Mouse (Mus musculus): ENCODE measurements at regions not wholly inside any gene's neighbourhood (a gene's known extent, or its start where the extent isn't known, plus 50 kb on each side); places are given as distances from the start of the nearest gene placed in this dataset.

GRCm38 (mm10) chr7:128960575-128960974, 215.8 kb downstream of the Sec23ip start:
- TF ChIP-seq NELFE (IDR thresholded peaks at IDR 0.05; ENCODE audit: low read depth, low read length) (no peak), MAX (IDR thresholded peaks at IDR 0.05; ENCODE audit: low read length) (no peak), ZNF384 (IDR thresholded peaks at IDR 0.05; ENCODE audit: low read depth, low read length) (no peak)
- no peaks in the 10 kb centered on the region for H3K27me3 ChIP-seq (ENCODE audit: control insufficient read depth in 1 of 2, insufficient read depth in 2 of 2, low read length in 2 of 2)
- H3K79me2 ChIP-seq (ENCODE audit: control insufficient read depth, insufficient read depth, low read length, poor library complexity): no peaks in the 10 kb centered on the region
- no peak overlapping the region for H3K9ac ChIP-seq (ENCODE audit: control insufficient read depth, low read depth, low read length, poor library complexity, severe bottlenecking)
- no peak for DNase-seq (ENCODE audit: low read depth, low spot score)
- H3K27ac ChIP-seq (ENCODE audit: control insufficient read depth, low read depth, low read length): no peak overlapping the region
- H3K9me3 ChIP-seq (replicated peaks; ENCODE audit: insufficient read depth, low read length): no peaks in the 10 kb centered on the region
- H3K4me3 ChIP-seq (ENCODE audit: control insufficient read depth in 1 of 2, insufficient read depth in 1 of 2, low read depth in 2 of 2, low read length in 2 of 2): no peak overlapping the region
- H3K36me3 ChIP-seq (ENCODE audit: control insufficient read depth in 1 of 2, insufficient read depth in 2 of 2, low read length in 2 of 2): no peaks in the 10 kb centered on the region
- no peaks in the 10 kb centered on the region for H3K4me1 ChIP-seq (ENCODE audit: control insufficient read depth in 1 of 2, insufficient read depth in 2 of 2, low read length in 2 of 2)

- H3K9me3 ChIP-seq (replicated peaks; ENCODE audit: insufficient read depth, low read length): no peaks in the 10 kb centered on the region
- H3K4me3 ChIP-seq (ENCODE audit: control insufficient read depth in 1 of 2, insufficient read depth in 1 of 2, low read depth in 2 of 2, low read length in 2 of 2): no peak overlapping the region
- no peaks in the 10 kb centered on the region for H3K36me3 ChIP-seq (ENCODE audit: control insufficient read depth in 1 of 2, insufficient read depth in 2 of 2, low read length in 2 of 2)
- DNase-seq (ENCODE audit: low read depth, low spot score): no peak
- H3K79me2 ChIP-seq (ENCODE audit: control insufficient read depth, insufficient read depth, low read length, poor library complexity): no peaks in the 10 kb centered on the region
- H3K9ac ChIP-seq (ENCODE audit: control insufficient read depth, low read depth, low read length, poor library complexity, severe bottlenecking): no peak overlapping the region
- TF ChIP-seq SIN3A (IDR thresholded peaks at IDR 0.05; ENCODE audit: low read length): no peak
- no peak for TF ChIP-seq CTCF (IDR thresholded peaks at IDR 0.05 in 2 of 3, conservative IDR thresholded peaks at IDR 0.05 in 1 of 3; ENCODE audit: control insufficient read depth in 1 of 3, insufficient read depth in 1 of 3, low read depth in 2 of 3, low read length in 3 of 3, poor library complexity in 1 of 3, severe bottlenecking in 1 of 3)
- no peak for TF ChIP-seq MYC (IDR thresholded peaks at IDR 0.05; ENCODE audit: low read depth, low read length)
- no peak for TF ChIP-seq UBTF (IDR thresholded peaks at IDR 0.05; ENCODE audit: borderline replicate concordance, insufficient read depth, low read depth, low read length)
- TF ChIP-seq TAL1 (IDR thresholded peaks at IDR 0.05; ENCODE audit: low read length): no peak
- no peak for TF ChIP-seq ZKSCAN1 (IDR thresholded peaks at IDR 0.05; ENCODE audit: low read depth, low read length)
- no peak for TF ChIP-seq ELF1 (IDR thresholded peaks at IDR 0.05; ENCODE audit: low read depth, low read length)
- TF ChIP-seq MEF2A (IDR thresholded peaks at IDR 0.05; ENCODE audit: extremely low read depth, insufficient replicate concordance, low read depth, low read length, poor library complexity, severe bottlenecking): no peak
- TF ChIP-seq POLR2A (IDR thresholded peaks at IDR 0.05; ENCODE audit: control insufficient read depth in 1 of 2, insufficient read depth in 1 of 2, low read depth in 1 of 2, low read length in 2 of 2, poor library complexity in 1 of 2): no peak
- TF ChIP-seq SMC3 (IDR thresholded peaks at IDR 0.05; ENCODE audit: low read depth, low read length): no peak
- no peak for TF ChIP-seq ZC3H11A (IDR thresholded peaks at IDR 0.05; ENCODE audit: low read depth, low read length)
- no peak for TF ChIP-seq RAD21 (IDR thresholded peaks at IDR 0.05; ENCODE audit: low read depth, low read length)
- no peak for TF ChIP-seq NELFE (IDR thresholded peaks at IDR 0.05; ENCODE audit: low read depth, low read length)
- TF ChIP-seq E2F4 (IDR thresholded peaks at IDR 0.05; ENCODE audit: borderline replicate concordance, low read depth, low read length): no peak
- TF ChIP-seq CHD1 (IDR thresholded peaks at IDR 0.05; ENCODE audit: low read depth, low read length): no peak
- H3K27ac ChIP-seq (ENCODE audit: control insufficient read depth, low read depth, low read length): no peak overlapping the region
- H3K4me1 ChIP-seq (ENCODE audit: control insufficient read depth in 1 of 2, insufficient read depth in 2 of 2, low read length in 2 of 2): no peaks in the 10 kb centered on the region
- H3K27me3 ChIP-seq (ENCODE audit: control insufficient read depth in 1 of 2, insufficient read depth in 2 of 2, low read length in 2 of 2): no peaks in the 10 kb centered on the region
Observed at GRCm38 (mm10) chr7:128979904-128980303, 235.2 kb downstream of the Sec23ip start.

Data from MEL (cell line).